Mouse (Mus musculus): ENCODE data around the gene Hectd3.

DNA sequence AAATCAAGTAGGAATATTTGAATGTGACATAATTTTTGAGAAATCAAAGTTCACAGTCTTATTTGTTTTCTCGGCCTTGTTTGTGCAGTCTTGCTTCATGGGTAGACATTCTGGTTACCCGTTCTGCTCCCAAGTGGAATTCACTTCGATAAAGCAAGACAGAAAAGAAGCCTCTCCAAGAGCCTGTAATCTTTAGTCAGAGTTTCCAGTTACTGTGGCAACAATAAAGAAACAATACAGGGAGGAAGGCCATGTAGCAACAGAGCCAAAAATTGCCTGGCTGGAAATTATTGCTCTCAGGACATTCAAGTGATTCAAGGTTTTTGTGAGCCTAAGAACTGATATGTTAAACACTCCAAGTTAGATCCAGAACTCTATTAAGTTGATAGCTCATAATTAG, 53.7 kb downstream of the Hectd3 start:
- no peak for TF ChIP-seq CTCF (IDR thresholded peaks at IDR 0.05; ENCODE audit: borderline replicate concordance, insufficient read depth, low read length)
- no peak for TF ChIP-seq POLR2A (IDR thresholded peaks at IDR 0.05; ENCODE audit: low read depth, low read length)

Data from embryonic fibroblast, embryonic 13.5 days (primary cell).